Mouse (Mus musculus): ENCODE measurements around the gene Rom1. TPM values are rescaled to one million over a fixed set of nuclear protein-coding genes. Genes with fewer than 3 reads are reported as not detected.

The Rom1 gene
- polyA plus RNA-seq, 1 experiment, result 8.2 TPM

GRCm38 (mm10) chr19:8927891-8928525 lies 1.1 kb downstream of the Rom1 start:
- no peaks in the 10 kb centered on the region for H3K27me3 ChIP-seq (replicated peaks)
- no peak for TF ChIP-seq GATA1 (IDR thresholded peaks at IDR 0.05; ENCODE audit: borderline replicate concordance, low read length)
- TF ChIP-seq FLI1 (IDR thresholded peaks at IDR 0.05; ENCODE audit: low read length), result no peak
- peaks cover 55% of the 10 kb centered on the region for H3K4me1 ChIP-seq
- H3K36me3 ChIP-seq (replicated peaks; ENCODE audit: low read length), result peaks cover 69% of the 10 kb centered on the region
- H3K4me3 ChIP-seq (replicated peaks), result no peak overlapping the region
- H3K9me3 ChIP-seq, result no peaks in the 10 kb centered on the region

DNA sequence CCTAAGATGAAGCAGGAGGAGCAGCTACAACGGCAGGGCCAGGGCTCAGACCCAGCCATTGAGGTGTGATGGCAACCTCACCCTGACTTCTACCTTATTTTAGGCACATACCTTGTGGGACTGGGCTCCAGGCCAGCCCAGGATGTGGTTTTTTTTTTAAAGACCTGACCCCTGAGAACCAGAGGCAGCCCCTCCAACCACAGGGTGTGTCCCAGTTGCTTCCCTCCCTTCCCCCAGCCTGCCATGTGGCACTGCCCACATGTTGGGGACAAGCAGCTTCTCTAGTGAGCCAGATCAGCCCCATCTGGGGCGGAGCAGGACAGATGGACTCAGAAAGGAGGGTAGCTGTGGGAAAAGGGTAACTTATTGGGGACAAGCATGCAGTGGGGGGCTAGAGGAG lies 2.4 kb downstream of the Rom1 start:
- H3K9me3 ChIP-seq, result no peaks in the 10 kb centered on the region
- no peak for TF ChIP-seq FLI1 (IDR thresholded peaks at IDR 0.05; ENCODE audit: low read length)
- no peak for TF ChIP-seq GATA1 (IDR thresholded peaks at IDR 0.05; ENCODE audit: borderline replicate concordance, low read length)
- H3K4me3 ChIP-seq (replicated peaks), result no peak overlapping the region
- no peaks in the 10 kb centered on the region for H3K27me3 ChIP-seq (replicated peaks)
- H3K4me1 ChIP-seq, result peaks cover 63% of the 10 kb centered on the region
- peaks cover 68% of the 10 kb centered on the region for H3K36me3 ChIP-seq (replicated peaks; ENCODE audit: low read length)

- Histone ChIP-seq H3K4me3 (replicated peaks) (peak overlapping the region; percentile 79), H3K36me3 (replicated peaks; ENCODE audit: low read length) (peaks cover 43% of the 10 kb centered on the region), H3K9me3 (no peaks in the 10 kb centered on the region), H3K4me1 (peaks cover 48% of the 10 kb centered on the region), H3K27me3 (replicated peaks) (no peaks in the 10 kb centered on the region)
- TF ChIP-seq FLI1 (IDR thresholded peaks at IDR 0.05; ENCODE audit: low read length) (no peak), GATA1 (IDR thresholded peaks at IDR 0.05; ENCODE audit: borderline replicate concordance, low read length) (no peak)
These were observed 7.4 kb downstream of the Rom1 start for GRCm38 (mm10) chr19:8921741-8922140.

GRCm38 (mm10) chr19:8920836-8921291 lies 8.3 kb downstream of the Rom1 start:
- Histone ChIP-seq H3K9me3 (no peaks in the 10 kb centered on the region), H3K36me3 (replicated peaks; ENCODE audit: low read length) (peaks cover 43% of the 10 kb centered on the region), H3K4me3 (replicated peaks) (peak overlapping the region; percentile 97), H3K4me1 (peaks cover 42% of the 10 kb centered on the region), H3K27me3 (replicated peaks) (no peaks in the 10 kb centered on the region)
- TF ChIP-seq GATA1 (IDR thresholded peaks at IDR 0.05; ENCODE audit: borderline replicate concordance, low read length) (no peak), FLI1 (IDR thresholded peaks at IDR 0.05; ENCODE audit: low read length) (no peak)

DNA sequence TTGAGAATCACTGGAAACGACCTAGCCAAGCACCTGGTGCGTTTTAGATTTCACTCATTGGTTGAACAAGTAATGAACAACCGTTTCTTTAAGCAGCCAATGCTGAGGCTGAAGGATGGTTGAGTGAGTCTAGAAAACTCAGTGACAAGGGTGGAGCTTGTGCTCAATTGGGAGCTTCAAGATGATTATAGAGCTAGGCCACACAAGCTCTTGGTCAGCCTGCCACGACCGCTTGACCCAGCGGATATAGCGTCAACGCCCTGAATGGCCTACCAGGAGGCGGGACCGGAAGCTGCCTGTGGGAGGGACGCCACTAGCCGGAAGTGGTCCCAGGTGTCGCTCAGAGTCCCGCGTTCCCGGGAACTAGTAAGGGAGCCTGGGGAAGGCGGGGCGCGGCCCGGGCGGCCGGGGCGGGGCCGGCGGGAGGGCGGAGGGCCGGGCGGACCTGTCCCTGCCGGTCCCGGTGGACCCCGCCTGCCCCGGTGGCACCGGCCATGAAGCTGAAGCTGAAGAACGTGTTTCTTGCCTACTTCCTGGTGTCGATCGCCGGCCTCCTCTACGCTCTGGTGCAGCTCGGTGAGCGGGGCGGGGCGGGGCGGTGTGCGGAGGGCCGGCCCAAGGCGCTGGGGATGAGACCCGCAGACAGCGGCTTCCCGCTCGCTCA lies 9.0 kb downstream of the Rom1 start, which contains the start of gene B3gat3:
TSS of gene B3gat3 (plus strand) at position 302 of the 664 bp plus-strand sequence.
- H3K4me3 ChIP-seq (replicated peaks), result peak within 1 kb of the TSS; percentile 97
- H3K36me3 ChIP-seq (replicated peaks; ENCODE audit: low read length), result peaks cover 43% of the 10 kb centered on the region
- peaks cover 38% of the 10 kb centered on the region for H3K4me1 ChIP-seq
- H3K9me3 ChIP-seq, result no peaks in the 10 kb centered on the region
- no peaks in the 10 kb centered on the region for H3K27me3 ChIP-seq (replicated peaks)
- TF ChIP-seq FLI1 (IDR thresholded peaks at IDR 0.05; ENCODE audit: low read length), result peak; percentile 91
- TF ChIP-seq GATA1 (IDR thresholded peaks at IDR 0.05; ENCODE audit: borderline replicate concordance, low read length), result no peak

DNA sequence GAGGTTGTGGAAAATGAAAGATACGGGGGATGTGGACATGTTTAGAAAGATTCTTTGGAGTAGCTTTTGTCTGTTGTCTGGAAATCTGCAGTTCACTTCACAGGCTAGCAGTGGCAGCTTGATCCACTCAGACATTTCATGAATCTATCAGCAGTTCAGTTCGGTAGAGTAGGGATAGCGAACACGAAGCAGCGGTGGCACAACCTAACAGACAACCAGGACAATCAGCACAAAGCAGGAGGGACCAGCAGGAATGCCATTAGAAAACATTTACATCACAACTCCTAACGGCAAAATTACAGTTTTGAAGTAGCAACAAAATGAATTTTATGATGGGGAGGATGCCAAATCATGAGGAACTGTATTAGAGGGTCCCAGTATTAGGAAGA lies 9.5 kb downstream of the Rom1 start:
- Histone ChIP-seq H3K9me3 (no peaks in the 10 kb centered on the region), H3K27me3 (replicated peaks) (no peaks in the 10 kb centered on the region), H3K4me3 (replicated peaks) (peak overlapping the region; percentile 97), H3K4me1 (peaks cover 38% of the 10 kb centered on the region), H3K36me3 (replicated peaks; ENCODE audit: low read length) (peaks cover 46% of the 10 kb centered on the region)
- TF ChIP-seq FLI1 (IDR thresholded peaks at IDR 0.05; ENCODE audit: low read length) (no peak), GATA1 (IDR thresholded peaks at IDR 0.05; ENCODE audit: borderline replicate concordance, low read length) (no peak)

GRCm38 (mm10) chr19:8919000-8919399 lies 10.2 kb downstream of the Rom1 start:
- no peaks in the 10 kb centered on the region for H3K9me3 ChIP-seq
- H3K36me3 ChIP-seq (replicated peaks; ENCODE audit: low read length), result peaks cover 49% of the 10 kb centered on the region
- no peak for TF ChIP-seq FLI1 (IDR thresholded peaks at IDR 0.05; ENCODE audit: low read length)
- no peak for TF ChIP-seq GATA1 (IDR thresholded peaks at IDR 0.05; ENCODE audit: borderline replicate concordance, low read length)
- peak overlapping the region; percentile 7 for H3K4me3 ChIP-seq (replicated peaks)
- H3K27me3 ChIP-seq (replicated peaks), result no peaks in the 10 kb centered on the region
- peaks cover 38% of the 10 kb centered on the region for H3K4me1 ChIP-seq

- peaks cover 3% of the 10 kb centered on the region; the same call in 1 of the 2 replicates for H3K4me1 ChIP-seq
- no peaks in the 10 kb centered on the region for H3K9me3 ChIP-seq
- peaks cover 83% of the 10 kb centered on the region for H3K36me3 ChIP-seq (replicated peaks; ENCODE audit: low read length)
- TF ChIP-seq FLI1 (IDR thresholded peaks at IDR 0.05; ENCODE audit: low read length) (no peak), GATA1 (IDR thresholded peaks at IDR 0.05; ENCODE audit: borderline replicate concordance, low read length) (no peak)
- no peak overlapping the region for H3K4me3 ChIP-seq (replicated peaks)
- H3K27me3 ChIP-seq (replicated peaks), result no peaks in the 10 kb centered on the region
These were observed 14.9 kb downstream of the Rom1 start for GRCm38 (mm10) chr19:8914212-8914611.

DNA sequence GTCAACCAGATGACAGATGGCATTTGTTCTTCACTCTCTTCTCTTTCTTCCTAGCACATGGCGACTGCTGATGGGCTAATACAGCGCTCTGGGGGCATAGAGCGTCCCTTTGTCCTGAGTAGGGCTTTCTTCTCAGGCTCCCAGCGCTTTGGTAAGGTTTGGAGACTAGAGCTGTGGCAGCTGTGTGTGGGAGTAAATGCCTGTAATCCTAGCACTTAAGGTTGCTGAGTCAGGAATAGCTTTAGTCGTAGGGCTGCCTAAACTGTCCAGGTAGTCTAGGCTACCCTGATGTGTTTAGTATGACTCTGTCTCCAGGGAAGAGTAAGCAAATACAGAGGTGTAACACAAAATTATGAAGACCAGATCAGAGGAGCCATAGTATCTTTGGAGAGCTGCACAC lies 17.3 kb downstream of the Rom1 start:
- no peaks in the 10 kb centered on the region for H3K9me3 ChIP-seq
- no peak for TF ChIP-seq GATA1 (IDR thresholded peaks at IDR 0.05; ENCODE audit: borderline replicate concordance, low read length)
- no peak for TF ChIP-seq FLI1 (IDR thresholded peaks at IDR 0.05; ENCODE audit: low read length)
- H3K4me3 ChIP-seq (replicated peaks), result no peak overlapping the region
- peaks cover 100% of the 10 kb centered on the region for H3K36me3 ChIP-seq (replicated peaks; ENCODE audit: low read length)
- H3K27me3 ChIP-seq (replicated peaks), result no peaks in the 10 kb centered on the region
- no peaks in the 10 kb centered on the region for H3K4me1 ChIP-seq

DNA sequence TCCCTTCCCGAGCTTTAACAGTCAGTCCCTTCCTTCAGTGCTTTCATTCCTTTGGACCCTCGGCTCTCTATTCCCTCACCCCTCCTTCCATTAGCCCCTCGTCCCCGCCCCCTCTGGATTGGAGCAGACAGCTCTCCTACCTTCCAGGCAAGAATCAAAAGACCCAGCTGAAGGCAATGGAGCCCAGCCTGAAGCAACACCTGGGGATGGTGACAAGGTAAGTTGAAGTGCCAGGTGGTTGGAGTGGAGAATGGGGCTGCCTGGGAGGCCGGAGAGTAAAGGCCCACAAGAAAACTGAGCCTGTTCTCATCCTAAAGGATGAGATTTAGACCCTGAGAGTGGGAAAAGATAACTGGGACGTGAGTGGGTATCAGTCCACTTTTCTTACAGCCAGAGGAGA lies 20.6 kb downstream of the Rom1 start:
- no peaks in the 10 kb centered on the region for H3K27me3 ChIP-seq (replicated peaks)
- TF ChIP-seq GATA1 (IDR thresholded peaks at IDR 0.05; ENCODE audit: borderline replicate concordance, low read length) (no peak), FLI1 (IDR thresholded peaks at IDR 0.05; ENCODE audit: low read length) (no peak)
- H3K36me3 ChIP-seq (replicated peaks; ENCODE audit: low read length), result peaks cover 98% of the 10 kb centered on the region
- H3K9me3 ChIP-seq, result no peaks in the 10 kb centered on the region
- no peak overlapping the region for H3K4me3 ChIP-seq (replicated peaks)
- no peaks in the 10 kb centered on the region for H3K4me1 ChIP-seq

All from megakaryocyte, embryonic 14.5 days (primary cell).